Mouse (Mus musculus) megakaryocyte-erythroid progenitor cell, adult 5-6 weeks (primary cell): ENCODE measurements at regions not wholly inside any gene's neighbourhood (a gene's known extent, or its start where the extent isn't known, plus 50 kb on each side); places are given as distances from the start of the nearest gene placed in this dataset.
"Not testable (repeated sequence)": the region's sequence is repeated elsewhere in the genome, so short reads cannot be mapped to it uniquely, and the experiment has no call there.

Source experiments
- ATAC-seq: replicated peaks from 2 replicates; pipeline ENCODE4 v1.8.0; 2016; ENCODE audit warnings: mild to moderate bottlenecking, inconsistent platforms; ENCODE audit not compliant: severe bottlenecking, poor library complexity, low FRiP score, low TSS enrichment

- no peak for ATAC-seq
These were observed 52.3 kb upstream of the Gpd2 start for GRCm38 (mm10) chr2:57185151-57185550.

DNA sequence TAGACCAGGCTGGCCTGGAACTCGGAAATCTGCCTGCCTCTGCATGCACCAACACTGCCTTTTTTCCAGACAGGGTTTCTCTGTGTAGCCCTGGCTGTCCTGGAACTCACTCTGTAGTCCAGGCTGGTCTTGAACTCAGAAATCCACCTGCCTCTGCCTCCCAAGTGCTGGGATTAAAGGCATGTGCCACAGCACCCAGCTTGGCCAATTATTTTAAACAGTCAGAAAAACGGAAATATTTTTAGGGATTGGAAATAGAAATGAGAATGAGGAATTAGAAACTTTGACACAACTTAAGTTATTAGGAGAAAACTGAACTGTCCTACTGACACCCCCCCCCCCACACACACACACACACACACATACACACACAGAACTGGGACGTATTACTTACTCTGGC is 54.3 kb upstream of the Gpd2 start:
- ATAC-seq: not testable (repeated sequence)

DNA sequence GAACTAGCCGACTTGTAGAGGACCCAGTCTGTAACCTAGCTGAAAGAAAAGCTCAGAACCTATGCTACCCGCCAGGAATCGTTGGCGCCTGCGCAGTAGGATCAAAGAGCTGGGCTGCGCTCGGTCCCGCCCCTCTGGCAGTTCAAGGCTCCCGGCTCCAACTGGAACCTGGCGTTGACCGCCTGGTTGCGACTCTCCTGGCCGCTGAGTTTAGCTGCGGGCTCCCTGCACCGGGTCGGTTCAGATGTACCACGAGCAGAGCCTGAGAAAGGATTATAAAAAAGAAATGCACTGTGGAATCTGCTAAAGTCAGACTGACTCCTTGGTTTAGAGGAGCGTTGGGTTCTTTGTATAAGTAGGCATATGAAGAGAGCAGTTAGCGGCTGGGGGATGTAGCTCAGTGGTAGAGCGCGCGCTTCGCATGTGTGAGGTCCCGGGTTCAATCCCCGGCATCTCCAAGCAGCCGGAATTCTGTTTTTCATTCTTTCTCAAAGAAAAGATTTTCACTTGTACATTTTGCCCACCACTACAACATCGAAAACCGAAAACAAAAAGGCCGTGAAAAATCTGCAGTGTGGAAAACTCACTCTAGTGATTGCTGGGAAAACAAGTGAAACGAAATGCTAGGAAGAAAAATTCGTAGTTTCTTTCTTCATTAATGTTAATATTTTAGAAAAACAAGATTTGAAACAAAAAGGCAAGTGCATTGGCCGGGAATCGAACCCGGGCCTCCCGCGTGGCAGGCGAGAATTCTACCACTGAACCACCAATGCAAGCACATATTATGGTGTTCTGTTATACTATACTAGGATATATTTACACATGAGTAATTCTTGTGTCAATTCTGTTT is 55.5 kb upstream of the Gpd2 start:
- peak; percentile 94 for ATAC-seq

DNA sequence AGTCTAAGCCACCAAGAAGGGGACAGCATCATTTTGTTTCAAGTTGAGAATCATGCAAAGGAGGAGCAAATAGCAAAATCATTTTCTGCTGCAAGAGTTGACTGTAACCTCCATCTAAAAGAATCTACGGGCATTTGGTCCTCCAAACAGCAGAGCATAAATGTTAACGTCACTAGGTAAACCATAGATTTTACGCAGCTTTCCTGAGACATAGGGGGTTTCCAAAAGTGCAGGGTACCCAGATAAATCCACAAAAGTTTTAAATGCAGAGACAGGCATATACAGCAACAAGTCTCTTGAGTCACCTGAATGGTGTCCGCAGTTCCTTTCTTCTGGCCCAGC is 56.1 kb upstream of the Gpd2 start:
- peak; percentile 43 for ATAC-seq

- ATAC-seq: no peak
These were observed 54.3 kb upstream of the Nr4a2 start for GRCm38 (mm10) chr2:57178056-57178455.

DNA sequence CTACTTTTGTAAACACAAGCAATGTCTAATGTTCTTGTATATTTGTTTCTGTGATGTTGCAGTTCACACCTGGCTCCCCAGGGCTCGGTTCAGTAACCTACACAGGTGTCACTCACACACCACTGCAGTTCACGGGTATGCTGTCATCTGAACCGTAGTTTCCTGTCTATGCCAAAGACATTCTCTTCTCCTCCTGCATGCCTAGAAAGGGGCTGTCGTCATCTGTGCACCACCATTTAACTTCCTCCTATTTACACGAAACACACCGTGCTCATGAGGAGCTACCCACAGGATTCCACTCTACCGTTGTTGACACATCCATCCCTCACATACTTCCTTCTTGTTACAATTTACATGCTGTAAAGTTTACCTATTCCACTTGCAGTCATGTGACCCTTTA is 52.7 kb upstream of the Nr4a2 start:
- ATAC-seq: no peak

GRCm38 (mm10) chr2:57175219-57175618 is 51.4 kb upstream of the Nr4a2 start:
- ATAC-seq: no peak
